Mouse (Mus musculus): ENCODE measurements around the gene Tnr. TPM values are rescaled to one million over a fixed set of nuclear protein-coding genes. Genes with fewer than 3 reads are reported as not detected.

Gene Tnr
- polyA plus RNA-seq, 1 experiment from 2014 or later: not detected

GRCm38 (mm10) chr1:159574661-159575060, 51.1 kb downstream of the Tnr start:
- Histone ChIP-seq H3K27ac (ENCODE audit: low read depth, low read length) (no peak overlapping the region), H3K4me1 (ENCODE audit: control insufficient read depth, insufficient read depth, low read length) (no peaks in the 10 kb centered on the region), H3K9me3 (ENCODE audit: control insufficient read depth, low read length) (no peaks in the 10 kb centered on the region), H3K9ac (ENCODE audit: low read depth, low read length) (no peak overlapping the region), H3K27me3 (ENCODE audit: control insufficient read depth, insufficient read depth, low read length) (no peaks in the 10 kb centered on the region), H3K36me3 (ENCODE audit: control insufficient read depth, insufficient read depth, low read length) (no peaks in the 10 kb centered on the region), H3K4me3 (ENCODE audit: low read length) (no peak overlapping the region), H3K4me2 (replicated peaks; ENCODE audit: low read depth, low read length) (no peak overlapping the region)
- ATAC-seq (ENCODE audit: low FRiP score, low TSS enrichment): no peak
- WGBS: 72% methylated on average over 5 of the region's 5 CpGs

- no peak for ATAC-seq (ENCODE audit: low FRiP score, low TSS enrichment)
- no peak overlapping the region for H3K27ac ChIP-seq (ENCODE audit: low read depth, low read length)
- H3K27me3 ChIP-seq (ENCODE audit: control insufficient read depth, insufficient read depth, low read length): no peaks in the 10 kb centered on the region
- WGBS: 77% methylated on average over 2 of the region's 2 CpGs
- no peak overlapping the region for H3K4me2 ChIP-seq (replicated peaks; ENCODE audit: low read depth, low read length)
- no peaks in the 10 kb centered on the region for H3K4me1 ChIP-seq (ENCODE audit: control insufficient read depth, insufficient read depth, low read length)
- no peaks in the 10 kb centered on the region for H3K36me3 ChIP-seq (ENCODE audit: control insufficient read depth, insufficient read depth, low read length)
- H3K9me3 ChIP-seq (ENCODE audit: control insufficient read depth, low read length): no peaks in the 10 kb centered on the region
- H3K9ac ChIP-seq (ENCODE audit: low read depth, low read length): no peak overlapping the region
- no peak overlapping the region for H3K4me3 ChIP-seq (ENCODE audit: low read length)
These were observed 52.7 kb downstream of the Tnr start for GRCm38 (mm10) chr1:159576246-159576645.

GRCm38 (mm10) chr1:159578391-159578790, 54.8 kb downstream of the Tnr start:
- no peak overlapping the region for H3K4me3 ChIP-seq (ENCODE audit: low read length)
- H3K27ac ChIP-seq (ENCODE audit: low read depth, low read length): no peak overlapping the region
- no peak for ATAC-seq (ENCODE audit: low FRiP score, low TSS enrichment)
- no peaks in the 10 kb centered on the region for H3K9me3 ChIP-seq (ENCODE audit: control insufficient read depth, low read length)
- no peaks in the 10 kb centered on the region for H3K4me1 ChIP-seq (ENCODE audit: control insufficient read depth, insufficient read depth, low read length)
- H3K9ac ChIP-seq (ENCODE audit: low read depth, low read length): no peak overlapping the region
- H3K27me3 ChIP-seq (ENCODE audit: control insufficient read depth, insufficient read depth, low read length): no peaks in the 10 kb centered on the region
- H3K4me2 ChIP-seq (replicated peaks; ENCODE audit: low read depth, low read length): no peak overlapping the region
- WGBS: 42% methylated on average over 3 of the region's 3 CpGs
- no peaks in the 10 kb centered on the region for H3K36me3 ChIP-seq (ENCODE audit: control insufficient read depth, insufficient read depth, low read length)

GRCm38 (mm10) chr1:159580335-159580921, 56.9 kb downstream of the Tnr start:
- ATAC-seq (ENCODE audit: low FRiP score, low TSS enrichment): no peak
- no peaks in the 10 kb centered on the region for H3K9me3 ChIP-seq (ENCODE audit: control insufficient read depth, low read length)
- H3K4me1 ChIP-seq (ENCODE audit: control insufficient read depth, insufficient read depth, low read length): no peaks in the 10 kb centered on the region
- 59% methylated on average over 8 of the region's 8 CpGs for WGBS
- no peaks in the 10 kb centered on the region for H3K27me3 ChIP-seq (ENCODE audit: control insufficient read depth, insufficient read depth, low read length)
- no peak overlapping the region for H3K27ac ChIP-seq (ENCODE audit: low read depth, low read length)
- H3K4me3 ChIP-seq (ENCODE audit: low read length): no peak overlapping the region
- H3K4me2 ChIP-seq (replicated peaks; ENCODE audit: low read depth, low read length): no peak overlapping the region
- H3K9ac ChIP-seq (ENCODE audit: low read depth, low read length): no peak overlapping the region
- no peaks in the 10 kb centered on the region for H3K36me3 ChIP-seq (ENCODE audit: control insufficient read depth, insufficient read depth, low read length)

GRCm38 (mm10) chr1:159583877-159584276, 60.3 kb downstream of the Tnr start:
- no peaks in the 10 kb centered on the region for H3K4me1 ChIP-seq (ENCODE audit: control insufficient read depth, insufficient read depth, low read length)
- no peaks in the 10 kb centered on the region for H3K9me3 ChIP-seq (ENCODE audit: control insufficient read depth, low read length)
- no peaks in the 10 kb centered on the region for H3K27me3 ChIP-seq (ENCODE audit: control insufficient read depth, insufficient read depth, low read length)
- no peak overlapping the region for H3K27ac ChIP-seq (ENCODE audit: low read depth, low read length)
- WGBS: 61% methylated on average over 4 of the region's 4 CpGs
- H3K4me3 ChIP-seq (ENCODE audit: low read length): no peak overlapping the region
- H3K9ac ChIP-seq (ENCODE audit: low read depth, low read length): no peak overlapping the region
- ATAC-seq (ENCODE audit: low FRiP score, low TSS enrichment): no peak
- H3K4me2 ChIP-seq (replicated peaks; ENCODE audit: low read depth, low read length): no peak overlapping the region
- H3K36me3 ChIP-seq (ENCODE audit: control insufficient read depth, insufficient read depth, low read length): no peaks in the 10 kb centered on the region

- no peaks in the 10 kb centered on the region for H3K9me3 ChIP-seq (ENCODE audit: control insufficient read depth, low read length)
- WGBS: 85% methylated on average over 2 of the region's 2 CpGs
- H3K4me1 ChIP-seq (ENCODE audit: control insufficient read depth, insufficient read depth, low read length): no peaks in the 10 kb centered on the region
- no peak overlapping the region for H3K4me3 ChIP-seq (ENCODE audit: low read length)
- ATAC-seq (ENCODE audit: low FRiP score, low TSS enrichment): no peak
- no peak overlapping the region for H3K4me2 ChIP-seq (replicated peaks; ENCODE audit: low read depth, low read length)
- H3K27me3 ChIP-seq (ENCODE audit: control insufficient read depth, insufficient read depth, low read length): no peaks in the 10 kb centered on the region
- no peak overlapping the region for H3K9ac ChIP-seq (ENCODE audit: low read depth, low read length)
- H3K36me3 ChIP-seq (ENCODE audit: control insufficient read depth, insufficient read depth, low read length): no peaks in the 10 kb centered on the region
- H3K27ac ChIP-seq (ENCODE audit: low read depth, low read length): no peak overlapping the region
These were observed 65.2 kb downstream of the Tnr start for GRCm38 (mm10) chr1:159588741-159589140.

GRCm38 (mm10) chr1:159594099-159595058, 70.8 kb downstream of the Tnr start:
- 88% methylated on average over 14 of the region's 14 CpGs for WGBS
- H3K4me1 ChIP-seq (ENCODE audit: control insufficient read depth, insufficient read depth, low read length): no peaks in the 10 kb centered on the region
- H3K4me2 ChIP-seq (replicated peaks; ENCODE audit: low read depth, low read length): no peak overlapping the region
- H3K9ac ChIP-seq (ENCODE audit: low read depth, low read length): no peak overlapping the region
- H3K36me3 ChIP-seq (ENCODE audit: control insufficient read depth, insufficient read depth, low read length): no peaks in the 10 kb centered on the region
- H3K27me3 ChIP-seq (ENCODE audit: control insufficient read depth, insufficient read depth, low read length): no peaks in the 10 kb centered on the region
- no peak for ATAC-seq (ENCODE audit: low FRiP score, low TSS enrichment)
- H3K4me3 ChIP-seq (ENCODE audit: low read length): no peak overlapping the region
- H3K9me3 ChIP-seq (ENCODE audit: control insufficient read depth, low read length): no peaks in the 10 kb centered on the region
- H3K27ac ChIP-seq (ENCODE audit: low read depth, low read length): no peak overlapping the region

- Histone ChIP-seq H3K9me3 (ENCODE audit: control insufficient read depth, low read length) (no peaks in the 10 kb centered on the region), H3K9ac (ENCODE audit: low read depth, low read length) (no peak overlapping the region), H3K4me2 (replicated peaks; ENCODE audit: low read depth, low read length) (no peak overlapping the region), H3K36me3 (ENCODE audit: control insufficient read depth, insufficient read depth, low read length) (no peaks in the 10 kb centered on the region), H3K4me3 (ENCODE audit: low read length) (no peak overlapping the region), H3K4me1 (ENCODE audit: control insufficient read depth, insufficient read depth, low read length) (no peaks in the 10 kb centered on the region), H3K27me3 (ENCODE audit: control insufficient read depth, insufficient read depth, low read length) (no peaks in the 10 kb centered on the region), H3K27ac (ENCODE audit: low read depth, low read length) (no peak overlapping the region)
- WGBS: 87% methylated on average over 3 of the region's 3 CpGs
- ATAC-seq (ENCODE audit: low FRiP score, low TSS enrichment): no peak
These were observed 72.2 kb downstream of the Tnr start for GRCm38 (mm10) chr1:159595729-159596128.

- Histone ChIP-seq H3K4me3 (ENCODE audit: low read length) (no peak overlapping the region), H3K4me2 (replicated peaks; ENCODE audit: low read depth, low read length) (no peak overlapping the region), H3K27ac (ENCODE audit: low read depth, low read length) (no peak overlapping the region), H3K4me1 (ENCODE audit: control insufficient read depth, insufficient read depth, low read length) (no peaks in the 10 kb centered on the region), H3K27me3 (ENCODE audit: control insufficient read depth, insufficient read depth, low read length) (no peaks in the 10 kb centered on the region), H3K9ac (ENCODE audit: low read depth, low read length) (no peak overlapping the region), H3K9me3 (ENCODE audit: control insufficient read depth, low read length) (no peaks in the 10 kb centered on the region), H3K36me3 (ENCODE audit: control insufficient read depth, insufficient read depth, low read length) (no peaks in the 10 kb centered on the region)
- no peak for ATAC-seq (ENCODE audit: low FRiP score, low TSS enrichment)
- WGBS: 36% methylated on average over 2 of the region's 2 CpGs
These were observed 73.1 kb downstream of the Tnr start for GRCm38 (mm10) chr1:159596640-159597039.

Measured in kidney, embryonic 14.5 days (tissue).